Mouse (Mus musculus): ENCODE results near the gene Ttll4. TPM values are rescaled to one million over a fixed set of nuclear protein-coding genes. Genes with fewer than 3 reads are reported as not detected.
A peak's percentile ranks its signal among the peaks of the same experiment; 100 is the strongest.

Gene Ttll4
- polyA plus RNA-seq, 1 experiment, result 28.2 TPM

DNA sequence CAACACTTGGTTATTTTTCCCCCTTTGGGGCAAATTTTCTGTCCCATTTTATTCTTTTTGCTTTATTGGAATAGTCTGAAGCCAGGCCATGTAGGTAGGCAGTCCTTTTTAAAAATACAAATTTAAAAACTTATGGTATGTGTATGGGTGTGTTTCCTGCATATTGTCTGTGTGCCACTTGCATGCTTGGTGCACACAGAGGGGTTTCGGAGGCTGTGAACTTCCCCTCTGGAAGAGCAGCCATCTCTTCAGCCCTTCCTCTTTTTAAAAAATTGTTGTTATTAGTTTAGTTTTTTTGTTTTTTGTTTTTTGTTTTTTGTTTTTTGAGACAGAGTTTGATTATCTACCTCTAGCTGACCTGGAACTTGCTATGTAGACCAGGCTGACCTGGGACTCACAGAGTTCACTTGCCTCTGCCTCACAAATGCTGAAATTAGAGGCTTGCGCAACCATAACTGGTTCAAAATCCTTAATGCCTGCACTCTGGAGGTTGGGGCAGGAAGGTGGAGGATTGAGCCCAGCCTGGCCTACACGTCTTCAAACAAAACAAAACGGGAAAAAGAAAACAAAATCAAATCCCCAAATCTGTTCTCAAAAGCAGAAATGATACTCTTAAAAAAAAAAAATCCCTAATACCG, 51.0 kb downstream of the Ttll4 start:
- Histone ChIP-seq H3K4me1 (ENCODE audit: control insufficient read depth, insufficient read depth, low read length) (no peaks in the 10 kb centered on the region; the same call in 1 of the 2 replicates), H3K27ac (ENCODE audit: control insufficient read depth, insufficient read depth, low read depth, low read length, poor library complexity) (peak overlapping the region; percentile 60; the same call in 1 of the 2 replicates), H3K4me3 (replicated peaks; ENCODE audit: control insufficient read depth, low read depth, low read length) (peak overlapping the region; percentile 67)
- no peak for TF ChIP-seq POLR2A (IDR thresholded peaks at IDR 0.05; ENCODE audit: borderline replicate concordance, control insufficient read depth, low read depth, low read length)
- TF ChIP-seq CTCF (IDR thresholded peaks at IDR 0.05; ENCODE audit: control insufficient read depth, insufficient read depth, low read length), result no peak
- WGBS, result 19% methylated on average over 5 of the region's 5 CpGs

DNA sequence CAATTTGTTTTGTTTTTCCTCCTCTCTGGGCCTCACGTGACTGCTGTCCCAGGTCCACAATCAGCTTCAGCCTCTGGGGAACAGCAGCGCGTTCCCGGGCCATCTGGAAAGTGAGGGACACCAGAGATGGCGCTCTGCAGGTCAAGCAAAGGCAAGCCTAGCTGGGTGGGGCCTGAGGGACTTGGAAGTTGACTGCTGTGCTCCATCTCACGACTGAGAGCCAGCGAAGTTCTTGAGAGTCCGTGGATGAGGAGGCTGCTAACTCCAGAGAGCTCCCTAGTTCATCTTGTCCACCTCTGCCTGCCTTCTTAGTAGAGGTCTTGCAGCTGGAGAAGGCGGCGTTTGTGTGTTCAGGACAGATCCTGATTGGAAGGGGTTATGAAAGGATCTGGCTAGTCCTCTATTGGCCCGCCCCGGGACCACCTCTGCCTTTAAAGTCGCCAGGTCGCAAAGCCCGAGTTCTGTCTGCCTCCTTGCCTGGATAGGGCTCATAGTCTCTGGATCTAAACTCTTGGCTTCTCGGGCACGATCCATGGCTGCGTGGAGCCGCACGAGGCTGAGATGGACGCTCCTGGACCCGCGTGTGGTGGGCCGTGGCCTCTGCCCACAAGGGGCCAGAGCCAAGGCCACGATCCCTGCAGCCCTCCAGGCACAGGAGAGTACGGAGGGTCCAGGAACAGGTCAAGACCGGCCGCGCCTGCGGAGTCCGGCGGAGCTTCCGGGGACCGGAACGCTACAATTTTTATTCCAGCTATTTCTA, 51.7 kb downstream of the Ttll4 start, which contains the start of gene Cyp27a1:
TSS of gene Cyp27a1 (plus strand) at position 476 of the 760 bp plus-strand sequence.
- TF ChIP-seq CTCF (IDR thresholded peaks at IDR 0.05; ENCODE audit: control insufficient read depth, insufficient read depth, low read length) (no peak), POLR2A (IDR thresholded peaks at IDR 0.05; ENCODE audit: borderline replicate concordance, control insufficient read depth, low read depth, low read length) (no peak)
- no peaks in the 10 kb centered on the region; the same call in 1 of the 2 replicates for H3K4me1 ChIP-seq (ENCODE audit: control insufficient read depth, insufficient read depth, low read length)
- WGBS, result 9% methylated on average over 35 of the region's 35 CpGs
- H3K4me3 ChIP-seq (replicated peaks; ENCODE audit: control insufficient read depth, low read depth, low read length), result peak within 1 kb of the TSS; percentile 67
- peak within 1 kb of the TSS; percentile 60 for H3K27ac ChIP-seq (ENCODE audit: control insufficient read depth, insufficient read depth, low read depth, low read length, poor library complexity)

DNA sequence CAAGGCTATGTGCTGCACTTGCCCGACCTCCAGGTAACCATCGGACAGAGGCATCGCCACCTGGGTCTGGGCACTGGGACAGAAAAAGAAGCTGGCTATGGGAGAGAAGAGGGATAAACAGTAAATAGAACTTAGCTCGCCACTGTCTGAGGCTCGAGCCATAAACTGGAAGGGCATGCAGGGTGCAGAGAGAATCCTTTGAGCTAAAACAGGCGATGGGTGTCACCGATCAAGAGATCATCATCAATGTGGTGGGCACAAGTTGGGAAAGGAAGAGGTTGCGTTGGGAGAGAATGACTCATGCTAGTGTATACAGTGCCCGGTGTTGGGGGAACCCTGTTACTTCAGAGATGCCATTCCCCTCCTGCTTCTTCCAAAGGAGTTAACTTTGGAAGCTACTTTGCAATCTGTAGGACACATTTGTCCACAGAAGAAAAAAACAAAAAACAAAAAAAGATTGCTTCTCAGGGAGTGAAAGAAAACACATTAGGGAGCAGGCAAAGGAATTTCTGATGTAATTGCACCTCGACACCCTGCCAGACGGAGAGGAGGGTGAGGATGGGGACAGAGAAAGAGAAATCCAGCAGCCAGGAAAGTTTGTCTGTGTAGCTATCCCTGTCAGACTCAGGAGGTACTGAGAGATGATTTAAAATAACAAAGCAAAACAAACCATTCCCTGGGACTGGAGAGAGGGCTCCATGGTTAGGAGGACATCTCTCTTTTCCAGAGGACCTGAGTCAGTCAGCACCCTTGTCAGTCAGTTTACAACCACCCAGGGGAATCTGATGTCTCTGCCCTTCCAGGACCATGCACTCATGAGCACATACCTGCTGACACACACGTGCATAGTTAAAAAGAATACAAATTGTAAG, 52.5 kb downstream of the Ttll4 start:
- WGBS, result 23% methylated on average over 12 of the region's 12 CpGs
- no peak overlapping the region for H3K27ac ChIP-seq (ENCODE audit: control insufficient read depth, insufficient read depth, low read depth, low read length, poor library complexity)
- no peaks in the 10 kb centered on the region; the same call in 1 of the 2 replicates for H3K4me1 ChIP-seq (ENCODE audit: control insufficient read depth, insufficient read depth, low read length)
- TF ChIP-seq POLR2A (IDR thresholded peaks at IDR 0.05; ENCODE audit: borderline replicate concordance, control insufficient read depth, low read depth, low read length) (no peak), CTCF (IDR thresholded peaks at IDR 0.05; ENCODE audit: control insufficient read depth, insufficient read depth, low read length) (no peak)
- H3K4me3 ChIP-seq (replicated peaks; ENCODE audit: control insufficient read depth, low read depth, low read length), result peak overlapping the region; percentile 67

DNA sequence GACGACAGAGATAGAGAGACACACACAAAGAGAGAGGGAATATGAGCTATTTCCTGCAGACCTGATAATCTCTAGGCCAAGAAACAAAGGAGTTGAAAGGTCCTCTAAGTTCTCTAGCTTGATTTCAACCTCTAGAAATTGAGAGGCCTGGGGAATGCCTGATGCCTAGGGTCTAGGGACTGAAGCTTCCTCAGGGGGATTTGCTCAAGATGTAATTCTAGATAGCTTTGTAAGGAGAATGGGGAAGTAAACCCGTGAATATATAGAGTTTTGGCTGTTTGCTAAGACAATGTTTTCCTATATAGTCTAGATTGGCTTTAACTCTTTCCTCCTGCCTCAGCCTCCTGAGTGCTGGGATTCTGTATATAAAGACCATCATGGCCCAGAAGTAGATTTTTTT, 53.4 kb downstream of the Ttll4 start:
- Histone ChIP-seq H3K4me1 (ENCODE audit: control insufficient read depth, insufficient read depth, low read length) (no peaks in the 10 kb centered on the region; the same call in 1 of the 2 replicates), H3K27ac (ENCODE audit: control insufficient read depth, insufficient read depth, low read depth, low read length, poor library complexity) (no peak overlapping the region), H3K4me3 (replicated peaks; ENCODE audit: control insufficient read depth, low read depth, low read length) (no peak overlapping the region)
- TF ChIP-seq CTCF (IDR thresholded peaks at IDR 0.05; ENCODE audit: control insufficient read depth, insufficient read depth, low read length), result no peak
- no peak for TF ChIP-seq POLR2A (IDR thresholded peaks at IDR 0.05; ENCODE audit: borderline replicate concordance, control insufficient read depth, low read depth, low read length)
- 8% methylated on average over 2 of the region's 2 CpGs for WGBS

DNA sequence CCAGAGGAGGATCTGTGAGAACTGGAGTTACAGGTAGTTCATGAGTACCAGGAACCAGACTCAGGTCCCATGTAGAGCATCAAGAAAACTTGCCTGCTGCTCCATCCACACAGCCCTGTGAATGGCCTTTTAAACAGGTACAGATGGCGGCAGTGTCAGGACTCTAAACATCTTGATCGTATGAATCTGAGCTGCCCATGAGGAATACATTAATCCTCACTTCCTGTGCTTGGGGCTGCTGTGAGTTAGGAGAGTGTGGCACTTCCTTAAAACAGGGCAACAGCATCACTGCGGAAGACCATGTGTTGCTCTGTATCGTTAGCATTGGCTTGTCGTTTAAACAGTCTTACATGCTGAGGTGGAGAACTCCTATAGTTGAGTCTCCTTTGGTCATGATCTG, 53.9 kb downstream of the Ttll4 start:
- no peaks in the 10 kb centered on the region; the same call in 1 of the 2 replicates for H3K4me1 ChIP-seq (ENCODE audit: control insufficient read depth, insufficient read depth, low read length)
- WGBS, result 13% methylated on average over 5 of the region's 5 CpGs
- H3K4me3 ChIP-seq (replicated peaks; ENCODE audit: control insufficient read depth, low read depth, low read length), result no peak overlapping the region
- H3K27ac ChIP-seq (ENCODE audit: control insufficient read depth, insufficient read depth, low read depth, low read length, poor library complexity), result no peak overlapping the region
- TF ChIP-seq CTCF (IDR thresholded peaks at IDR 0.05; ENCODE audit: control insufficient read depth, insufficient read depth, low read length) (no peak), POLR2A (IDR thresholded peaks at IDR 0.05; ENCODE audit: borderline replicate concordance, control insufficient read depth, low read depth, low read length) (no peak)

DNA sequence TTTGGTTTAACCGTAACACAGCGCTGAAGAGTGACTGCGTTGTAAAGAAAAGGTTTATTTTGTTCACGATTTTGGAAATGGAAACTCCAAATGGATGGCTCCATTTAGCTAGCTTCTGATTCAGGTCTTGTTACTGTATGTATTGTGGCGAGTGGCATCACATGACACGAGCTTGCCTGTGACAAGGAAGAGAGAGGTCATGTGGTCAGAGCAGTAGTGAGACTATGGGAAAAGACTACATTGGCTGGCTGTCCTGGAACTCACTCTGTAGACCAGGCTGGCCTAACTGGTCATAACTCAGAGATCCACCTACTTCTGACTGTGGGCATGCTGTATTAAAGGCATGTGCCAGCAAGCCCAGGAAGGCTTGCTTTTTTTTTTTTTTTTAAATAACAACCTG, 54.3 kb downstream of the Ttll4 start:
- H3K4me3 ChIP-seq (replicated peaks; ENCODE audit: control insufficient read depth, low read depth, low read length), result no peak overlapping the region
- no peaks in the 10 kb centered on the region; the same call in 1 of the 2 replicates for H3K4me1 ChIP-seq (ENCODE audit: control insufficient read depth, insufficient read depth, low read length)
- WGBS, result 75% methylated on average over 6 of the region's 6 CpGs
- TF ChIP-seq POLR2A (IDR thresholded peaks at IDR 0.05; ENCODE audit: borderline replicate concordance, control insufficient read depth, low read depth, low read length) (no peak), CTCF (IDR thresholded peaks at IDR 0.05; ENCODE audit: control insufficient read depth, insufficient read depth, low read length) (no peak)
- H3K27ac ChIP-seq (ENCODE audit: control insufficient read depth, insufficient read depth, low read depth, low read length, poor library complexity), result no peak overlapping the region

DNA sequence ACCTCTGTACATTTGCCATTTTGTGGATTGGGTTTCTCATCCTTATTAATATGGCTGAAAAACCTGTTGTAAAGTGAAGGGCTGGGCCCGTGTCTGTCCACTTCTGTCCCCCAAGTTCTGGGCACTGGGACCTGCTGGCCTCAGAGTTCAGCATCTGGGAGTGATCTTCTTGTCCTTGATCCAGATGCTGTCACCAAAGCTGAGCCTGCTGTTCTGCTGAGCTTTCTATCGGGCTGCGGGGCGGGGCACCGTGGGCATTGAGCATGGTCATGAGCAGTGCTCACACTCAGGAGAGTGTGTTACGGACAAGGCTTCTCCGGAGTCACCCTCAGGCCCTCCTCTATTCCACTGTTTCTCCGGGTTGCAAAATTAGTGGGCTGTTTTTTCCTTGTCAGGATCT, 56.6 kb downstream of the Ttll4 start:
- TF ChIP-seq POLR2A (IDR thresholded peaks at IDR 0.05; ENCODE audit: borderline replicate concordance, control insufficient read depth, low read depth, low read length) (no peak), CTCF (IDR thresholded peaks at IDR 0.05; ENCODE audit: control insufficient read depth, insufficient read depth, low read length) (no peak)
- H3K4me3 ChIP-seq (replicated peaks; ENCODE audit: control insufficient read depth, low read depth, low read length), result no peak overlapping the region
- 95% methylated on average over 8 of the region's 8 CpGs for WGBS
- H3K4me1 ChIP-seq (ENCODE audit: control insufficient read depth, insufficient read depth, low read length), result no peaks in the 10 kb centered on the region; the same call in 1 of the 2 replicates
- no peak overlapping the region for H3K27ac ChIP-seq (ENCODE audit: control insufficient read depth, insufficient read depth, low read depth, low read length, poor library complexity)
